Mouse (Mus musculus): Measurements from ENCODE around the gene Fermt2. TPM values are rescaled to one million over a fixed set of nuclear protein-coding genes. Genes with fewer than 3 reads are reported as not detected.
"Not testable (repeated sequence)": the region's sequence is repeated elsewhere in the genome, so short reads cannot be mapped to it uniquely, and the experiment has no call there.

The Fermt2 gene
- polyA plus RNA-seq, 1 experiment from 2014 or later = 31.1 TPM

DNA sequence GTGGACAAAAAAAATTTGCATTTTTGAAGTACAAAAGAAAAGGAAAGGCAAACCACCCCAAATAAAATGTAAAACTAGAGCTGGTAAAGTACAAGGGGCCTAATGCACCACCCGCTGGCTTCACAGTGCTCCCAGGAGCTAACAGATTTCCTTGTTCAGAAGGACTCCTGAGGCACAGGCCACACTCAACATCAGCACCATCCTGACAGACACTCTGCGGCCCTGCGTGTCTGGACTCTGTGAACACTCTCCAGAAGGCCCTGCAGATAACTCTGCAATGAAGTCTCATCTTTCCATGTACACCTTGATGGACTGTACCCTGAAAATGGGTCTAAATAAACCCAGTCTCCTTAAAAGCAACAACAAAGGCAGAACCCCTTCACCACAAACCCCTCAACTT is 22.5 kb downstream of the Fermt2 start:
- no peaks in the 10 kb centered on the region for H3K9me3 ChIP-seq (replicated peaks)
- H3K4me3 ChIP-seq (replicated peaks) = no peak overlapping the region
- 63% methylated on average over 3 of the region's 3 CpGs for WGBS (ENCODE audit: insufficient replicate concordance)
- no peaks in the 10 kb centered on the region for H3K27me3 ChIP-seq
- ATAC-seq (ENCODE audit: insufficient read depth) = no peak
- peaks cover 13% of the 10 kb centered on the region for H3K4me1 ChIP-seq (replicated peaks)
- no peak overlapping the region for H3K4me2 ChIP-seq
- 0 out of 2 replicates have a peak, but pooled peaks cover 3% of the 10 kb centered on the region for H3K36me3 ChIP-seq (replicated peaks)
- no peak overlapping the region for H3K27ac ChIP-seq (replicated peaks)
- H3K9ac ChIP-seq = no peak overlapping the region

DNA sequence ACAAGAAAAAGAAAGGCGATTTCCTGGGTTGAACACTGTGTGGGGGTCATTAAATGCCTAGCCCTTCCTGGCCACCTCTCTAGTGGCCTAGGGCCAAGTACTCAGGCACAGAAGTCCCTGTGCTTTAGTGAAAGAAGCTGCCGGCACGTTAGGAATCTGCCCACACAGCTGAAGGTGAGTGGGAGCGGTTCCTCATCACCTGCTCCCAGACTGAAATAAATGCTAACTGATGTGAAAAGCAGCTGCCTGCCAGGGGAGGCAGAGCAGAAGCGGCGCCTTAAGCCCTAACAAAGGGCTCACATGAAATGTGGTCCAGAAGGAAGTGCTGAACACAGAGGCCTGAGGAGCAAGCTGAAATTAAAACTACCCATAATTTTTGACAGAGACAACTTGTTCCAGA is 22.9 kb downstream of the Fermt2 start:
- no peak overlapping the region for H3K27ac ChIP-seq (replicated peaks)
- 56% methylated on average over 6 of the region's 6 CpGs for WGBS (ENCODE audit: insufficient replicate concordance)
- no peak for ATAC-seq (ENCODE audit: insufficient read depth)

DNA sequence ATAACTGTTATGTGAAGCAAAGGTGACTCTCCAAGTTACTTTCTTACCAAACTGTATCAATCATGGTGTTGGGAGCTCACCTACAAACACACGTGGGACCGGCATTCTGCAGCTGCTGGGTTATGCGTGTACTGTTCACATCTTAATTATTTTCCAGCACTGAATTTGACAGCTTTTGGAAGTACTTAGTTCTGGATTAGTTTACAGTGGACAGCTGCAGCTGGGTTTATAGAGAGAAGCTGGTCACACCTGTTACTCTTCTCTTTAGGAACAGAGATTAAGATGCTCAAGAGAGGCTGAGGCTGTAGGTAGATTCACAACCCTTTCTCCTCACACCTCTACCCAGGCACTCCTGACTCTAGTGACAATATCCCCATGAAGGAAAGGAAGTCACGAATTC is 23.8 kb downstream of the Fermt2 start:
- WGBS (ENCODE audit: insufficient replicate concordance) = 66% methylated on average over 4 of the region's 4 CpGs
- 0 out of 2 replicates have a peak, but pooled peaks cover 3% of the 10 kb centered on the region for H3K36me3 ChIP-seq (replicated peaks)
- ATAC-seq (ENCODE audit: insufficient read depth) = no peak
- H3K4me1 ChIP-seq (replicated peaks) = peaks cover 7% of the 10 kb centered on the region
- no peaks in the 10 kb centered on the region for H3K9me3 ChIP-seq (replicated peaks)
- no peak overlapping the region for H3K9ac ChIP-seq
- no peaks in the 10 kb centered on the region for H3K27me3 ChIP-seq
- no peak overlapping the region for H3K27ac ChIP-seq (replicated peaks)
- no peak overlapping the region for H3K4me2 ChIP-seq
- no peak overlapping the region for H3K4me3 ChIP-seq (replicated peaks)

More for the DNA sequence above, 22.9 kb downstream of the Fermt2 start:
- Histone ChIP-seq H3K36me3 (replicated peaks) (0 out of 2 replicates have a peak, but pooled peaks cover 3% of the 10 kb centered on the region), H3K4me2 (no peak overlapping the region), H3K4me3 (replicated peaks) (no peak overlapping the region), H3K9ac (no peak overlapping the region), H3K4me1 (replicated peaks) (peaks cover 11% of the 10 kb centered on the region), H3K27me3 (no peaks in the 10 kb centered on the region), H3K9me3 (replicated peaks) (no peaks in the 10 kb centered on the region)

GRCm38 (mm10) chr14:45504422-45505113 is 25.4 kb downstream of the Fermt2 start:
- H3K36me3 ChIP-seq (replicated peaks) = 0 out of 2 replicates have a peak, but pooled peaks cover 3% of the 10 kb centered on the region
- H3K4me2 ChIP-seq = no peak overlapping the region
- H3K27ac ChIP-seq (replicated peaks) = no peak overlapping the region
- 67% methylated on average over 10 of the region's 10 CpGs for WGBS (ENCODE audit: insufficient replicate concordance)
- no peak overlapping the region for H3K9ac ChIP-seq
- H3K9me3 ChIP-seq (replicated peaks) = no peaks in the 10 kb centered on the region
- H3K27me3 ChIP-seq = no peaks in the 10 kb centered on the region
- no peaks in the 10 kb centered on the region; the same call in none of the 2 replicates for H3K4me1 ChIP-seq (replicated peaks)
- no peak for ATAC-seq (ENCODE audit: insufficient read depth)
- H3K4me3 ChIP-seq (replicated peaks) = no peak overlapping the region

GRCm38 (mm10) chr14:45503934-45504333 is 26.0 kb downstream of the Fermt2 start:
- Histone ChIP-seq H3K4me3 (replicated peaks) (no peak overlapping the region), H3K27me3 (no peaks in the 10 kb centered on the region), H3K4me2 (no peak overlapping the region), H3K9ac (no peak overlapping the region), H3K27ac (replicated peaks) (no peak overlapping the region), H3K4me1 (replicated peaks) (no peaks in the 10 kb centered on the region; the same call in 1 of the 2 replicates), H3K9me3 (replicated peaks) (no peaks in the 10 kb centered on the region), H3K36me3 (replicated peaks) (0 out of 2 replicates have a peak, but pooled peaks cover 3% of the 10 kb centered on the region)
- ATAC-seq (ENCODE audit: insufficient read depth) = no peak
- WGBS (ENCODE audit: insufficient replicate concordance) = 35% methylated on average over 3 of the region's 3 CpGs

GRCm38 (mm10) chr14:45500052-45500451 is 29.9 kb downstream of the Fermt2 start:
- Histone ChIP-seq H3K27ac (replicated peaks) (no peak overlapping the region), H3K4me2 (no peak overlapping the region), H3K4me1 (replicated peaks) (no peaks in the 10 kb centered on the region), H3K27me3 (no peaks in the 10 kb centered on the region), H3K36me3 (replicated peaks) (0 out of 2 replicates have a peak, but pooled peaks cover 3% of the 10 kb centered on the region), H3K9ac (no peak overlapping the region), H3K4me3 (replicated peaks) (no peak overlapping the region), H3K9me3 (replicated peaks) (no peaks in the 10 kb centered on the region)
- WGBS (ENCODE audit: insufficient replicate concordance) = 81% methylated on average over 11 of the region's 11 CpGs
- ATAC-seq (ENCODE audit: insufficient read depth) = no peak

GRCm38 (mm10) chr14:45497116-45497515 is 32.8 kb downstream of the Fermt2 start:
- no peak overlapping the region for H3K4me2 ChIP-seq
- no peak overlapping the region for H3K4me3 ChIP-seq (replicated peaks)
- no peaks in the 10 kb centered on the region for H3K36me3 ChIP-seq (replicated peaks)
- H3K9me3 ChIP-seq (replicated peaks) = no peaks in the 10 kb centered on the region
- no peak overlapping the region for H3K27ac ChIP-seq (replicated peaks)
- H3K9ac ChIP-seq = no peak overlapping the region
- H3K27me3 ChIP-seq = no peaks in the 10 kb centered on the region
- WGBS (ENCODE audit: insufficient replicate concordance) = 82% methylated on average over 3 of the region's 3 CpGs
- no peaks in the 10 kb centered on the region for H3K4me1 ChIP-seq (replicated peaks)
- ATAC-seq (ENCODE audit: insufficient read depth) = no peak

DNA sequence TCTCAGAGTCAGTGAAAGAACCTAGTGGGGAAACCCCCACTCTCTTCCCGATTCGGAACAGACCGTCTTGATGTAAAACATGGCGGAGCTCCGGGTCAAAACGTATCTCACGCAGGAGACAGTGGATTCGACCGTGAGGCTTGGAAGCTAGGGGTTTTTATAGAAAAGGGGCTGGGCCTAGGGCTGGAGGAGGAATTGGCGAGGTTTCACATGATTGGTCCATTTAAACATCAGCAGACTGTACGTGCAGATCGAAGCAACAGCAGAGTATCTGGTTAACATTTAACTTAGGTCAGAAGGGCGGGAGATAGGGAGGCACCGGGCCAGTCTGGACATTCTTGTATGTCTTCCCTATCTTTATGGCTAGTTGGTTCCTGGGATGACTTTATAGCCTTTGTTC is 34.1 kb downstream of the Fermt2 start:
- not testable (repeated sequence) for H3K4me3 ChIP-seq (replicated peaks); H3K9me3 ChIP-seq (replicated peaks); ATAC-seq (ENCODE audit: insufficient read depth); H3K4me1 ChIP-seq (replicated peaks); H3K9ac ChIP-seq; H3K36me3 ChIP-seq (replicated peaks); H3K4me2 ChIP-seq; H3K27ac ChIP-seq (replicated peaks); H3K27me3 ChIP-seq
- 80% methylated on average over 14 of the region's 14 CpGs for WGBS (ENCODE audit: insufficient replicate concordance)

GRCm38 (mm10) chr14:45493891-45494290 is 36.0 kb downstream of the Fermt2 start:
- Histone ChIP-seq H3K4me3 (replicated peaks) (no peak overlapping the region), H3K27me3 (no peaks in the 10 kb centered on the region), H3K27ac (replicated peaks) (no peak overlapping the region), H3K9me3 (replicated peaks) (no peaks in the 10 kb centered on the region), H3K9ac (no peak overlapping the region), H3K4me2 (no peak overlapping the region), H3K36me3 (replicated peaks) (no peaks in the 10 kb centered on the region), H3K4me1 (replicated peaks) (no peaks in the 10 kb centered on the region)
- 70% methylated on average over 4 of the region's 4 CpGs for whole genome bisulfite sequencing (ENCODE audit: insufficient replicate concordance)
- no peak for ATAC-seq (ENCODE audit: insufficient read depth)

- ATAC-seq (ENCODE audit: insufficient read depth) = no peak
- H3K9me3 ChIP-seq (replicated peaks) = no peaks in the 10 kb centered on the region
- WGBS (ENCODE audit: insufficient replicate concordance) = 69% methylated on average over 4 of the region's 4 CpGs
- no peak overlapping the region for H3K4me3 ChIP-seq (replicated peaks)
- no peaks in the 10 kb centered on the region for H3K4me1 ChIP-seq (replicated peaks)
- H3K9ac ChIP-seq = no peak overlapping the region
- H3K27me3 ChIP-seq = no peaks in the 10 kb centered on the region
- no peaks in the 10 kb centered on the region for H3K36me3 ChIP-seq (replicated peaks)
- no peak overlapping the region for H3K27ac ChIP-seq (replicated peaks)
- H3K4me2 ChIP-seq = no peak overlapping the region
These were observed 37.2 kb downstream of the Fermt2 start for GRCm38 (mm10) chr14:45492668-45493067.

DNA sequence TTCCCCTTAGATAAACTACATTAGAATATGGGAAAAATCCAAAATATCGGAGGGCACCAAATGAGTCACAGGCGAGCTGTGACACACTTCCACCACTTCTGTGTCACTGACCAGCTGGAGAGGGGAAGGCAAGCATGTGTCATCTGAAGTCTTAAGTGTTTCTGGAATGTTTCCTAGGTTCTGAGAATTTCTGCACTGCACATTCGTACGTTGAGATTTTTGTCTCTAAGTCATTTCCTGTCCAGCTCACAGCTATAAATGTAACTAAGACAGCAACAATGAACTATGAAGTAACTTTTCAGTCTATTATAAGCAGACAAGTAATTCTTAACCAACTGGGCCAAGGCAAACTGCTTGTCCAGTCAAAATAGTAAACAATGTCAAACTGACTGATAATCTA is 37.9 kb downstream of the Fermt2 start:
- Histone ChIP-seq H3K4me1 (replicated peaks) (no peaks in the 10 kb centered on the region), H3K9me3 (replicated peaks) (no peaks in the 10 kb centered on the region), H3K4me2 (no peak overlapping the region), H3K4me3 (replicated peaks) (no peak overlapping the region), H3K27ac (replicated peaks) (no peak overlapping the region), H3K9ac (no peak overlapping the region), H3K27me3 (no peaks in the 10 kb centered on the region), H3K36me3 (replicated peaks) (no peaks in the 10 kb centered on the region)
- 47% methylated on average over 4 of the region's 4 CpGs for WGBS (ENCODE audit: insufficient replicate concordance)
- ATAC-seq (ENCODE audit: insufficient read depth) = no peak

- ATAC-seq (ENCODE audit: insufficient read depth); H3K4me1 ChIP-seq (replicated peaks); H3K4me2 ChIP-seq; H3K4me3 ChIP-seq (replicated peaks); H3K27me3 ChIP-seq; H3K36me3 ChIP-seq (replicated peaks); H3K9ac ChIP-seq; H3K9me3 ChIP-seq (replicated peaks); H3K27ac ChIP-seq (replicated peaks): not testable (repeated sequence)
- WGBS (ENCODE audit: insufficient replicate concordance) = 71% methylated on average over 2 of the region's 2 CpGs
These were observed 42.7 kb downstream of the Fermt2 start for GRCm38 (mm10) chr14:45487201-45487600.

Data from liver, embryonic 15.5 days (tissue).